Mouse (Mus musculus) embryonic stem cell, embryonic (primary cell): ENCODE measurements around the gene Usf3.

Experiments used
- CTCF ChIA-PET, 4 experiments: fragments of 300-600 bp in 2 of 4; fragments of 350-600 bp in 2 of 4; sonication (Branson Sonifier 250); formaldehyde crosslinking; loops; one replicate each; lab custom pipeline; 2022; ENCODE audit warnings: inconsistent platforms in 2 of 4; lab: Charles Lee
- POLR2A ChIA-PET, 4 experiments: fragments of 300-600 bp in 2 of 4; fragments of 350-600 bp in 2 of 4; sonication (Branson Sonifier 250); formaldehyde crosslinking; loops; one replicate each; lab custom pipeline; 2022; ENCODE audit warnings: antibody characterized with exemption in 4 of 4, inconsistent platforms in 1 of 4; lab: Charles Lee

Gene Usf3

DNA sequence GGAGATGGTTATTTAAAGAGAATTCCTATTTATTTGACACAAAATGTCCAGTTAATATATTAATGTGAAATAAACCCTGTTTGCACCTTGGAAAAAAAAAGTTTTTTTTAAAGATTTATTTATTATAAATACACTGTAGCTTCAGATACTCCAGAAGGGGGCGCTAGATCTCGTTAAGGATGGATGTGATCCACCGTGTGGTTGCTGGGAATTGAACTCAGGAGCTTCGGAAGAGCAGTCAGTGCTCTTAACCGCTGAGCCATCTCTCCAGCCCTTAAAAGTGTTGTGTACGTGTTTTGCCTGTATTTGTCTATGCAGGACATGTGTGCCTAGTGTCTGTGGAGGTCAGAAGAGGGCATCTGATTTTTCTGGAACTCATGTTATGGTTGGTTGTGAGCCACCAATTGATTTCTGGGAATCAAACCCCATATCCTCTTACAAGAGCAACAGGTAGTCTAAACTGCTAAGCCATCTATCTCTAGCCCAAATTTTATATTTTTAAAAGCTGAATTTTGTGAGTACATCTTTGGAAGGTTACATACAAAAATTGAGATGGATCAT lies 18.5 kb upstream of the Usf3 start:
- ChIA-PET POLR2A (interaction anchor here (1.1 to 9.5 kb wide), 16 partner anchors 10 to 569 kb away, joined by 3 to 226 read pairs (median 6); partner anchors contain the start of genes Atp6v1a (in 3 of the 4), Naa50 (in 3 of the 4), Usf3 (in 3 of the 4) and Ccdc191 (in 1 of the 4)), CTCF (interaction anchor here (0.6 to 2.5 kb wide), 23 partner anchors 9 to 1982 kb away, joined by 3 to 18 read pairs (median 3); partner anchors contain the start of genes Usf3 (in 2 of the 4), Atp6v1a (in 1 of the 4) and Naa50 (in 1 of the 4))

DNA sequence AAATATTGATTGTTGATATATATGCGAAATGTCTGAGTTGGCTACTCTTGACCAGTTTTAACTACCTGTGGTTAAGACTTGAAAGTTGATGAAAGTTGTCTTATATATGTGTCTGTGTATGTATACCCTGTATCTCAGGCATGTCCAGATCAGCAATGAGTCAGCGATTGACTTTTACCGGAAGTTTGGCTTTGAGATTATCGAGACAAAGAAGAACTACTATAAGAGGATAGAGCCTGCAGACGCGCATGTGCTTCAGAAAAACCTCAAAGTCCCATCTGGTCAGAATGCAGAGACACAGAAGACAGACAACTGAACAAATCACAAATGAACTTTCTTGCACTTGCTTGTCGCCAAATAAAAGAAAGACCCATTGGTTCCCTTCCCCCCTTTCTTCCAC lies 13.7 kb upstream of the Usf3 start:
- POLR2A ChIA-PET = interaction anchor here in 2 of 4 experiments (0.6 to 9.5 kb wide), 5 partner anchors 10 to 443 kb away, joined by 3 to 226 read pairs (median 9); partner anchors contain the start of genes Atp6v1a (in 1 of the 2), Naa50 (in 1 of the 2) and Usf3 (in 1 of the 2)
- CTCF ChIA-PET = no interaction called here

DNA sequence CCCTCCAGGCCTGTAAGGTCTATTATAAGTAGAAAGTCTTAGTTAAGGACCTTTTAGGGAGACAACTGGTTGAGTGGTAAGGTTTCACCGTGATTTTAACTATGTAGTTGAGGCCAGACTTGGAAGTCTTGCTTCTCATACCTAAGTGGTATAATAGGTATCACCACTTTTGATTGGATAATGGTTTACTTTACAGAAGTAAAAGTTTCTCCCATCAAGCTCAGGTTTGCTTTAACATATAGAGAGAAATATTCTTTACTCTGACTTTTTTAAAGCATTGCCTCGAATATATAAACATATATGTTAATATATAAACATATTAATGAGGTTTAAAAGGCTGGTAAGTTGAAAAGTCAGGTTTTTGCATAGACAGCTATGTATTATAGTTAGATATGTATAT lies 9.2 kb upstream of the Usf3 start:
- ChIA-PET POLR2A (interaction anchor here in 2 of 4 experiments (0.9 to 3.1 kb wide), 8 partner anchors 9 to 25 kb away, joined by 3 to 25 read pairs (median 8); partner anchors contain the start of genes Atp6v1a (in 2 of the 2), Naa50 (in 2 of the 2) and Usf3 (in 2 of the 2)), CTCF (interaction anchor here in 1 of 4 experiments (0.7 kb wide), 1 partner anchor 9 kb away, joined by 3 read pairs; no protein-coding TSS in a partner anchor)

DNA sequence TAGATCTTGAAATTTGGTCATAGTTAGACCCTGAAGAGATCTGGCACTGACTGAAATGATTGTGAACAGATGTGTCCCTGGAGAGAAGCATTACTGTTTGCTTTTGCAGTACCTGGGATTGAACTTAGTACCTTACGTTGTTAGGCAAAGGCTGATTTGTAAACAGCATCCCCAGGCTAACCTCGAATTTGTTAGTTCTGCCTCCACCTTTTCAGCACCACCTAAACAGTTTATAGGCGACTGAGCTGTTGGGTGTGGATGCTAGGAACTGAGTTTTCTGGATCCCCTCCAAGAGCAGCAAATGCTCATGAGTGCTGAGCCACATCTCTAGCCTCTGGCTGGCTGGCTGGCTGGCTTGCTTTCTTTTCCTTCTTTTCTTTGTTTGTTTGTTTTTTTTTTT lies 7.9 kb upstream of the Usf3 start:
- POLR2A ChIA-PET = interaction anchor here in 3 of 4 experiments (0.7 to 3.1 kb wide), 12 partner anchors 10 to 246 kb away, joined by 3 to 25 read pairs (median 3); partner anchors contain the start of genes Atp6v1a (in 2 of the 3) and Naa50 (in 2 of the 3)
- CTCF ChIA-PET = interaction anchor here in 1 of 4 experiments (0.7 kb wide), 1 partner anchor 25 kb away, joined by 4 read pairs; no protein-coding TSS in a partner anchor

DNA sequence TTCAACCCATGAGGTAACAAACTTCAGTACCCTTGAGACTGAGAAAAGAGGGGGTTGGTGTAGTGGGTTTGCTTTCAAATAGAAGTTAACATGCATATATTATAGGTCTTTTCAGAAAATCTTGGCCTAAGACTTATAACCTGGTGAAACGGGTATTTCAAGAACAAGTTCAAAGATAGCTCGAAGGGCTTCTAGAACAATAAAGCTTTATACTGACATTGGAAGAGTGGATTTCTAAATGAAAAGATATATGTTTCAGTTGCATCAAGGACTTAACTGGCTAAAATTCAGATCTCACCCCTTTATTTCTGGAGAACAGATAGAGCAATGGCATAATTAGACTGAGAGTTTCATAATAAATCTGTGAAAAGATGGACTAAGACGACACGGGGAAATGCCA lies 4.1 kb upstream of the Usf3 start:
- POLR2A ChIA-PET = interaction anchor here in 2 of 4 experiments (1.3 to 7.2 kb wide), 4 partner anchors 9 to 29 kb away, joined by 3 to 108 read pairs (median 8); partner anchors contain the start of genes Atp6v1a (in 1 of the 2) and Naa50 (in 1 of the 2)
- CTCF ChIA-PET = interaction anchor here in 2 of 4 experiments (0.9 to 1.0 kb wide), 1 partner anchor 15 kb away, joined by 3 read pairs; no protein-coding TSS in a partner anchor

DNA sequence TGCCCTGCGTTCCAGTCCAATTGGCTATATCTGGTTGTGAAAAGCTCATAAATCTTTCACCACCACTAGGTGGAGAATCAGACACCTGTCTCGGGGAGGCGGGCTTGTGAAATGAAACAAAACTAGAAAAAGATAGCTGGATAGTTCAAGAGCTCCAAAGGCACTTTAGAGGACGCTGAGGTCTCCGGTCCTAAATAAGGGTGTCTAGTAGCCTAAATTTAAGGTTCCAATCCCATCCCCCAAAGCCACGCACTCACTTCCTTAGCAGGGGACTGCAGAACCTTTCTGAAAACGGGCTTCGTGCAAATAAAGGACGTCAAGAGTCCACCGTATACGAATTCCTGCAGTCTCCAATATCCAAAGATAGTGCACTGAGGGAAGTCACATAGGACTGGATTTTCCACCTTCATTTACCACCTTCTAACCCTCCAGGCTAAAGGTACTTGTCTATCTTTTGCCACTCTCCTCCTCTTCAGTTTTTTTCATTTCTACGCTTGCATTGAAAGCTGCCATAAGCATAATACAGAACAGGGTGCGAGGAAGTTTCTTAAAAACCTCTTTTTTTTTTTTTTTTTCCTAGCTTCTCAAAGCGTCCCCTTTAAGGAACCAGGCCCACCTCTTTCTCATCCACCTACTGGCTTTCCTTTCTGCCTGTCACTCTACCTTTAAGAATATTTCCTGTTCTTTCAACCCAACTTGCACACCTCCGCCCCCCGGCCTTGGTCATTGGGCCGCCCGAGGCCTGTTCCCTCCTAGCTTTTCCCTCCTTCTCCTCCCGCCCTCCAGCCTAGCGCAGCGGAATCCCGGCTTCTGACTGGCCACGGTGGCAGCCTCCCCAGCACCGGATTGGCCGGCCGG lies 520 bp upstream of the Usf3 start:
- POLR2A ChIA-PET = interaction anchor here (0.5 to 7.2 kb wide), 50 partner anchors 9 to 1793 kb away, joined by 3 to 108 read pairs (median 4); partner anchors contain the start of genes Atp6v1a (in 4 of the 4), Naa50 (in 4 of the 4), Ccdc191 (in 1 of the 4) and Nepro (in 1 of the 4)
- CTCF ChIA-PET = interaction anchor here (0.6 to 2.1 kb wide), 40 partner anchors 9 to 851 kb away, joined by 3 to 18 read pairs (median 4); partner anchors contain the start of genes Atp6v1a (in 1 of the 4) and Naa50 (in 1 of the 4)

DNA sequence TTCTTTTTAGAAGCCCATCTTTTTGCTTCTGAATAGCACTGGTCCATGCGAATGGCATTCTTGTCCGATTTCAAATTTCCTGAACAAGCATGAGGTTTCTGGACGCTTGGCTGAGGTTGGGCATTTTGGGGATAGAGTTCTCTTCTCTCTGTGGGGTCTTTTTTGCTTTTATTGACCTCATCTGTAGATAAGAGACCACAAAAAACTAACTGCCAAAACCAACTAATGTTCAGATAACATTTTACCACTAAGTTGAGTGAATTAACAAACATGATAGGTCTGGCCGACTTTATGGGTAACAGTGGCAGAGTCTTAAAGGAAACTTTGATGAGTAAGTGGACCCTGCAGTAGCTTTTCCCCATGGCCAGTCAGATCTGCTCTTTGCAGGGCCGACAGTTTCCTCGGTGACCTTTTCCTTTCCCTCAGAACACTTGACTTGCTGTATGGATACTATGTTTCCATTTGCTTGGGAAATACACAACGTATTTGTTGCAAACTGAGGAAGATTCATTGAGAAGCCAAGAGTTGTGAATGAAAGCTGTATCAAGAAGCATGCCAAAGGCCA lies 1.0 kb downstream of the Usf3 start:
- ChIA-PET CTCF (interaction anchor here in 1 of 4 experiments (1.1 to 2.1 kb wide), 2 partner anchors 15 to 125 kb away, joined by 4 to 6 read pairs; no protein-coding TSS in a partner anchor), POLR2A (interaction anchor here (0.8 to 7.2 kb wide), 15 partner anchors 8 to 173 kb away, joined by 3 to 108 read pairs (median 6); partner anchors contain the start of genes Atp6v1a (in 3 of the 4), Naa50 (in 3 of the 4) and Spice1 (in 1 of the 4))

DNA sequence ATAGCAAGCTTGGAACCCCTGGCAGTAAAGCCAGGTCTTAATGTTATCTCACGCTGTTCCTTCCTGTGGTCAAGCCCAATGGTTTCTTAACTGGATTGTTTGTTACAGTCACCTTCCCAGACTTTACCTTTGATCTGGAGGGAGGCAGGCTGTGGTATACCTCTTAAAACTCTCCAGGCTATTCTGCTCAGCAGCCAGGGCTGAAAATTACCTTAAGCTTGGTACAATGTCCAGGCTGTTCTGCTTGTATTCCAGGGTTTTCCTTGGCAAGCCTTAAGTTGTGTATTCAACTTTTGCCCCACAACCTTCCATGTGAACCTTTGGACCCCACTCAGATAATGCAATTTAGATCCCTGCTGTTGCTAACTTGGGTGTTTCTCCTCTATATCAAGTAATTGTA lies 2.0 kb downstream of the Usf3 start:
- CTCF ChIA-PET = no interaction called here
- POLR2A ChIA-PET = interaction anchor here in 3 of 4 experiments (1.2 to 7.2 kb wide), 7 partner anchors 12 to 35 kb away, joined by 3 to 108 read pairs (median 41); partner anchors contain the start of genes Atp6v1a (in 3 of the 3) and Naa50 (in 3 of the 3)

DNA sequence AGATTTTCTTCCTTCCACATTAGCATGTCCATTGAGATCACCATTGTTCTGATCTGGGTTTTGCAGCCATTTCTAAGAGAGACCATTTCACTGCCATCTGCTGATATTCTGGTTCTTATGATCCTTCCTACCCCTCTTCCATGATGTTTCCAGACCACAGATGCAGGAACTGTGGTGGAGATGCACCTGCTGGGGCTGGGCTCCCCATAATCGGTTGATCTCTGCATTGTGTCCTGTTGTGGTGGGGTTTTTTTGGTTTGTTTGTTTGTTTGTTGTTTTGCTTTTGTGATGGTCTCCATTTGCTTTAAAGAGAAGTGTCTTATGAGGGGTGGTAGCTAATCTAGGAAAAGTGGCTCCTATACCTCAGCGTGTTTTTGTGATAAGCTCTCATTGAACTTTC lies 3.5 kb downstream of the Usf3 start:
- CTCF ChIA-PET = no interaction called here
- POLR2A ChIA-PET = interaction anchor here in 2 of 4 experiments (0.7 to 1.7 kb wide), 4 partner anchors 18 to 217 kb away, joined by 3 read pairs; no protein-coding TSS in a partner anchor

DNA sequence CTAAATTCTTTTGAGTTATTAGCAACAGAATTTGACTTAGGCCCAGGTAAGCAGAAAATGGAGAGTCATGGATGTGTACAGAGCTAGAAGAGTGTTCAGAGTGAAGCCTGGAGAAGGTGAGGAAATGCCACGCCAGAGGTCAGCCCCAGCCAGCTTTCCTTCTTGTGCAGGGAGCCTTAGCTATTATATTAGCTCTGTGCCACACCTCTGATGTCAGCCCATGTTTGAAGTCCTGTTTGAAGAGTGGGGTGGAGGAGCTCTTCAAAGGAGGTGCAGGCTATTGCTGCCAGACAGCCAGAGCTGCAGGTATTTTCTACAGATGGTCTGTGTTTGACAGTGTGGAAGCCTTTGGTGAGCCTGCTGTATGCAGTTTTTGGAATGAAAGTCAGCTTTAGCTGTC lies 5.5 kb downstream of the Usf3 start:
- POLR2A ChIA-PET = interaction anchor here in 3 of 4 experiments (0.7 to 3.1 kb wide), 8 partner anchors 8 to 40 kb away, joined by 3 to 12 read pairs (median 6); partner anchors contain the start of genes Atp6v1a (in 2 of the 3) and Naa50 (in 2 of the 3)
- CTCF ChIA-PET = interaction anchor here in 1 of 4 experiments (0.6 kb wide), 1 partner anchor 48 kb away, joined by 3 read pairs; no protein-coding TSS in a partner anchor

DNA sequence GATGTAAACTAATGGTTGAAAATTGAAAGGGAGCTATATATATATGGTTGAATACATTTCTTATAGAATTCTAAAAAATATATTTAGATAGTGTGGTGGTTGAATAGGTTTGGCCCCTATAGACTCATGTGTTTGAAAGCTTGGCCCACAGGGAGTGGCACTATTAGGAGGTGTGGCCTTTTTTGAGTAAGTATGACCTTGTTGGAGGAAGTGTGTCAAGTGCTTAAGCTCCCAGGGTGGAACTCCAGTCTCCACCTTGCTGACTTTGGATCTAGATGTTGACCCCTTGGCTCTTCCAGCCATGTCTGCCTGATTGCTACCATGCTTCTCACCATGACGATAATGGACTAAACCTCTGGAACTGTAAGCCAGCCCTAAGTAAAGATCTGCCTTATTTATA lies 9.6 kb downstream of the Usf3 start:
- CTCF ChIA-PET = interaction anchor here in 3 of 4 experiments (0.6 to 1.5 kb wide), 5 partner anchors 9 to 117 kb away, joined by 3 to 5 read pairs (median 4); partner anchors contain the start of gene Usf3 (in 2 of the 3)
- POLR2A ChIA-PET = interaction anchor here in 3 of 4 experiments (1.0 to 5.2 kb wide), 7 partner anchors 9 to 58 kb away, joined by 3 to 25 read pairs (median 5); partner anchors contain the start of genes Usf3 (in 3 of the 3) and Atp6v1a (in 1 of the 3)

DNA sequence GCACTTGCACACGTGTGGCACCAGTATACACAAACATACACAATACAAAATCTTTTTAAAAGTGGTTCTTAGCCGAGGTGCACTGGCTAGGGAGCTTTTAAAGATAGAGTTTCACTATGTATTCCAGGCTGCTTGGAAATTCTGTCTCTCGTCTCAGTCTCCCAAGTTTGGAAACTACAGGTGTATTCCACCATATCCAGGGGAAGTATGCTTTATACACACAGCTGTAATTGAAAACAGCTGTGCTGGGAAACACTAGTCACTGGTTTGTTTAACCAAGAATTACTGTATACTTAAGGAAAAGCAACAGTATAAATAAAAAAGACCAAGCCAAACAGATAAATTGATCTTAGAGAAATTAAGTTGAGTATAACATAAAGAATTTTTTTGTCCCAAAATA lies 11.7 kb downstream of the Usf3 start:
- CTCF ChIA-PET = no interaction called here

DNA sequence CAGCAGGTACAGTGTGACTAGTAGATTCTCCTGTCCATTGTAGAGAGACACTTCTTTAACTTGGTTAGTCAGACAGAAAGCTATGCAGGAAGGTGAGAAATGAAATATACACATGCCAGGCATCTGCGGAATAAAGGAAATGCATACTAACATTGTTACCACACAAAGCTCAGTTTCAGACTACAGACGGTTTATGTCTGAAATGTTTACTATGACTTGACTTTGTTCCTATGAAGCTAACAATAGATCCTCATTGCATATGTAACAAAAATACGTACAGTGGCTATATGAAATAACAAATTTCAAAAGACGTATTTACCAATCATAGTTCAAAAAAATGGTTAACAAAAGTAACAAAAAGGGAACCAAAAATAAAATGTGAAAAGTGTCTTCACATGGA lies 14.1 kb downstream of the Usf3 start:
- ChIA-PET POLR2A (interaction anchor here (0.7 to 1.5 kb wide), 7 partner anchors 9 to 122 kb away, joined by 4 to 10 read pairs (median 5); partner anchors contain the start of genes Atp6v1a (in 1 of the 4) and Naa50 (in 1 of the 4)), CTCF (interaction anchor here in 2 of 4 experiments (0.6 to 1.2 kb wide), 2 partner anchors 55 to 1635 kb away, joined by 3 read pairs; no protein-coding TSS in a partner anchor)

More for the DNA sequence above, 11.7 kb downstream of the Usf3 start:
- POLR2A ChIA-PET = interaction anchor here in 2 of 4 experiments (0.8 to 5.2 kb wide), 5 partner anchors 12 to 46 kb away, joined by 3 to 25 read pairs (median 3); partner anchors contain the start of genes Atp6v1a (in 2 of the 2), Naa50 (in 2 of the 2) and Usf3 (in 2 of the 2)

DNA sequence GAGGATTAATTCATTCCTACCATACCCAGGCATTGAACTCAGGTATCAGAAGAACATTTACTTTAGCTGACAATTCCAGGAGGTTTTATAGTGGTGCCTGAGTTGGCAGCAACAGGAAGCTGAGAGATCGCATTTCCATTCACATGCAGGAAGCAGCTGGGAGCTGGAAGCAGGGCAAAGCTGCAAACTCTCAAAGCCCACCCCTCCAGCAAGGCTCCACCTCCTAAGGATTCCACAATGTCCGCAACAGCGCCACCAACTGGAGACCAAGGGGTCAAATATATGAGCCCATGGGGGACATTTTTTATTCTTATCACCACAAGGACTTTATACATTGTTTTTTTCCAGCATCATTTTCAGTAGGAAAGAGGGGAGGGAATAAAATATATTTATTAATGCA lies 15.7 kb downstream of the Usf3 start:
- CTCF ChIA-PET = interaction anchor here in 3 of 4 experiments (0.5 to 1.0 kb wide), 7 partner anchors 15 to 54 kb away, joined by 3 to 7 read pairs (median 4); partner anchors contain the start of gene Usf3 (in 1 of the 3)

DNA sequence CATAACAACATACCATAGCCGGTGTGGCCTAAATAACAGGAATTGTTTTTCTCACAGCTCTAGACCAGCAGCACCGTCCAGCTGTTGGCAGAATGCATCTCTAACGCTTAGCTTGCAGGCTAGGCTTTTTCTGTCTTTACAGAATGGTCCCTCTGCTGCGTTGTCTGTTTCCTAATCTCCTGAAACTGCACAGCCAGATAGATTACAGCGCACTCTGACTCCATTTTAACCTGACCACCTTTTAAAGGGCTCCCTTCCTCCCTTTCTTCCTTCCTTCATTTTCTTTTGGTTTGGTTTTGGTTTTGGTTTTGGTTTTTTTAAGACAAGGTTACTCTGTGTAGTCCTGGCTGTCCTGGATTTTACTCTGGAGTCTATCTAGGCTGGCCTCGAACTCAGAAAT lies 17.0 kb downstream of the Usf3 start:
- POLR2A ChIA-PET = interaction anchor here in 2 of 4 experiments (1.2 to 2.3 kb wide), 4 partner anchors 11 to 50 kb away, joined by 3 to 12 read pairs (median 4); partner anchors contain the start of genes Atp6v1a (in 1 of the 2) and Naa50 (in 1 of the 2)

More for the DNA sequence above, 15.7 kb downstream of the Usf3 start:
- POLR2A ChIA-PET = interaction anchor here in 2 of 4 experiments (0.6 to 2.3 kb wide), 10 partner anchors 10 to 344 kb away, joined by 3 to 13 read pairs (median 3); partner anchors contain the start of genes Atp6v1a (in 1 of the 2), Naa50 (in 1 of the 2) and Usf3 (in 1 of the 2)

DNA sequence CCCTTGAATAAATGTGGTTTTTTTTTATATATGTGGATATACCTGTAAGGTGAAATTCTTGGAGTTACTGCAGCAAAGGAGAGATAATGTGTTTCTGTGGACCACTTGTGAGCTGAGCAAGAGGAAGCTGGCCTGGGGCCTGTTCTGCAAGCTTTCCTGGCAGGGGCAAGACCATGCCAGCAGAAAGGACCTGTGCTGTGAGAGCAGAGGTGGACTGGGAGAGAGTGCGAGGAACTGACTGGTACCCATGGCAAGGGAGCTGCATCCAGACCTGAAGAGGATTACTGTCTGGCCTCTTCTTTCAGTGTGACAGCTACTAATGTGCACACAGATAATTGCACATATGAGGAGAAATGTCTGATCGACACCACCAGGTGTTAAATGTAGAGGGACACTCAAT lies 17.9 kb downstream of the Usf3 start:
- ChIA-PET POLR2A (interaction anchor here in 2 of 4 experiments (1.2 to 1.4 kb wide), 2 partner anchors 28 to 51 kb away, joined by 3 to 4 read pairs; partner anchors contain the start of genes Atp6v1a (in 1 of the 2) and Naa50 (in 1 of the 2)), CTCF (interaction anchor here in 1 of 4 experiments (1.0 kb wide), 1 partner anchor 18 kb away, joined by 3 read pairs; no protein-coding TSS in a partner anchor)

More for the DNA sequence above, 17.0 kb downstream of the Usf3 start:
- CTCF ChIA-PET = interaction anchor here in 1 of 4 experiments (0.7 kb wide), 1 partner anchor 21 kb away, joined by 5 read pairs; no protein-coding TSS in a partner anchor
